Mouse (Mus musculus) embryonic fibroblast, embryonic 13.5 days (primary cell): ENCODE data around the gene Elob.

Source experiments
- CTCF ChIP-seq: IDR thresholded peaks from 2 replicates; pipeline ENCODE4 v1.5.1; 2011; ENCODE audit warnings: mild to moderate bottlenecking, control low read depth, low read length, moderate library complexity, borderline replicate concordance; ENCODE audit not compliant: insufficient read depth
- POLR2A ChIP-seq: IDR thresholded peaks from 2 replicates; pipeline ENCODE4 v1.6.1; 2011; ENCODE audit warnings: low read depth, mild to moderate bottlenecking, control low read depth, low read length, moderate library complexity

DNA sequence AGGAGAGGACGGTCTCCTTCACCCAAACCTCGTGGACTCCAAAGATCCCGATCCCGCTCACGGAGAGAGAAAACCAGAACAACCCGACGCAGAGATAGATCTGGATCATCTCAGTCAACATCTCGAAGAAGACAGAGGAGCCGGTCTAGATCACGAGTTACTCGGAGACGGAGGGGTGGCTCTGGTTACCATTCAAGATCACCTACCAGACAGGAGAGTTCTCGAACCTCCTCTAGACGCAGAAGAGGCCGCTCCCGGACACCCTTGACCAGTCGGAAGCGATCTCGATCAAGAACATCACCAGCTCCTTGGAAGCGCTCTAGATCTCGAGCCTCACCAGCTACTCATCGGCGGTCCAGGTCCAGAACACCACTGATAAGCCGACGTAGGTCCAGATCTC is 9.7 kb downstream of the Elob start:
- TF ChIP-seq CTCF (no peak), POLR2A (no peak)
